Mouse (Mus musculus): ENCODE results near the gene Phldb1.
A peak's percentile ranks its signal among the peaks of the same experiment; 100 is the strongest.

Phldb1 gene

DNA sequence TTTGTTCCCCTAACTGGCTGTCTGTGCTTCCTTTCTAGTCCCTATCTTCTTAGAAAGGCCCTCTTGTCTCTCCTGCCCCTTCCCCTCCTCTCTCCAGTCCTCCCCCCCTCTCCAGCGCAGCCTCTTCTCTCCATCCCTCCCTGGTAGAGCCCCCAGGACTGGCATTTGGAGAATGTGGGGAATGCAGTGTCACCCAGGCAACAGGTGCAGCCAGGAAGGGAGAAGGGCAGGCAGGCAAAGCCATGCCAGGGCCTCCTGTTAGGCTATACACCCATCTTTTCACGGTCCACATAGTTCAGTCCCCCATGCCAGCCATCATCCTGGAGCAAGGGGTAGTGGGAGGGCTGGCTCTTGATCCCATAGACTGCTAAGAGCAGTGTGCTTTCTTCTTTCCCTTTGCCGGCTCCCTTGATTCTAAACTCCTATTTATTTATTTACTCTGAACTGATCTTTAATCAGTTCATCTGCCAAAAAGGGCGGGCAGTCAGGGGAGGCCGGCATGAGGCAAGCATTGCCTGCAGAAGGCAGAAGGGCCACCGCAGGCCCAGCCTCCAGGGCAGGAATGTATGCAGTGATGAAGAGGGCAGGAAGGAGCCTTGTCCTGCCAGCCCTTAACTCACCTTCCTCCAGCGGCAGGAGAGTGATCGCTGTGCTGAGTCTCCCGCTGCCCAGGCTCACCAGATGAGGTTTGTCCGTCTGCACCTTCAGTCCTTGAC, 8.4 kb downstream of the Phldb1 start:
- peak; percentile 79 for DNase-seq

- DNase-seq = no peak
These were observed 10.3 kb downstream of the Phldb1 start for GRCm38 (mm10) chr9:44724665-44725064.

- DNase-seq = peak; percentile 52
These were observed 10.8 kb downstream of the Phldb1 start for GRCm38 (mm10) chr9:44724223-44724622.

DNA sequence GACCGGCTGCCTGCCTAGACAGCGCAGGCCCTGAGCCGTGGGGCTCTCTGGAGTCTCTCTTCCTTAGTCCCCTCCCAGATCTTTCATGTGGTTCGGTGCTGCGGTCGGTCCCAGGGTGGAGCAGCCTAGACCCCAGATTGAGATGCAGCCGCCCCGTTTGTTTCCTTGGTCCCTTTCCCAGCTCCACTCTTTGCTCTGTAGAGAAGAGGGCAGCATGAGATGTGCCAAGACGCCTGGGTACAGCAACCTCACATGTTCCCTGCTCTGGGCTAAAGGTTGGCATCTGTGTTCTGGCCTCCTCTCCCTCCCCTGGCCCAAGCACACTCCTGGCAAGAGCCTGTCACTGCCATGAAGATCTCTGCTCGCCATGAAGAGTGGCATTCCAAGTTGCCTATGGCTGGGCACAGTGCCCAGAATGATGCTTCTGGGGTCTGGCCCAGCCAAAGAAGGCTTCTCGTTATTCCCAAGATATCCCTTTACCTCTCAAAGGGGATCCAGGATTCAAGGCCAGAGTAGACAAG, 11.4 kb downstream of the Phldb1 start:
- DNase-seq = peak; percentile 47

GRCm38 (mm10) chr9:44723008-44723407, 12.0 kb downstream of the Phldb1 start:
- DNase-seq = peak; percentile 31

DNA sequence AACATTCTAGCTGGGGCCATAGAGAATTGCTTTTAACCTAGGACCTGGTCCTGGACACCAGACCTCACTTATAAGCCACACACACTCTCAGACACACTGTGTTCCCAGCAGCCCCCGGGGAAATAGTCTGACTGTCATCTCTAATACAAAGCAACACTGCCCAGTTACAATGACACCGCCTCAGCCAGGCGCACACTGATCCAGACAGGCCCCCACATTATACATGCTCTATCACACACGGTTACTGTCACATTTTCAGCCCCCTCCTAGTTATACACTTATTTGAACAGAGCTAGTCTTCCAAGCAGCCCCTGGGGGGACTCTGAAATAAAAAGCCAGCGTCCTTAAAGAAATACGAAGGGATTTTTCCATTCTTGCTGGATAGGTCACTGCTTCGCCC, 12.4 kb downstream of the Phldb1 start:
- no peak for DNase-seq

DNA sequence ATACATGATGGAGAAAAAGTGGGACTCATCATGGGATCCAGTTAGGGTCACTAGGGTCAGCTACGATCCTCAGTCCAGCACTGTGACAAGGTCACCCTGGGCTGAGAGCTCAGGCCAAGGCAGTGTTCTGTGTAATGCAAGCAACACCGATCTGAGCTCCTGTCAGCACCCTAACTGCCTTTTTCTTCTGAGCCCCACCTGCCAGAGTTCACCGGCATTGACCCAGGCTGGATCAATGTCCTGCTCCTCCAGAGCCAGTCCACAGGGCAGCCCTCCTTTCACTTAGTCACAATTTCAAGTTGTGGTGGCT, 13.2 kb downstream of the Phldb1 start:
- DNase-seq = peak; percentile 24

DNA sequence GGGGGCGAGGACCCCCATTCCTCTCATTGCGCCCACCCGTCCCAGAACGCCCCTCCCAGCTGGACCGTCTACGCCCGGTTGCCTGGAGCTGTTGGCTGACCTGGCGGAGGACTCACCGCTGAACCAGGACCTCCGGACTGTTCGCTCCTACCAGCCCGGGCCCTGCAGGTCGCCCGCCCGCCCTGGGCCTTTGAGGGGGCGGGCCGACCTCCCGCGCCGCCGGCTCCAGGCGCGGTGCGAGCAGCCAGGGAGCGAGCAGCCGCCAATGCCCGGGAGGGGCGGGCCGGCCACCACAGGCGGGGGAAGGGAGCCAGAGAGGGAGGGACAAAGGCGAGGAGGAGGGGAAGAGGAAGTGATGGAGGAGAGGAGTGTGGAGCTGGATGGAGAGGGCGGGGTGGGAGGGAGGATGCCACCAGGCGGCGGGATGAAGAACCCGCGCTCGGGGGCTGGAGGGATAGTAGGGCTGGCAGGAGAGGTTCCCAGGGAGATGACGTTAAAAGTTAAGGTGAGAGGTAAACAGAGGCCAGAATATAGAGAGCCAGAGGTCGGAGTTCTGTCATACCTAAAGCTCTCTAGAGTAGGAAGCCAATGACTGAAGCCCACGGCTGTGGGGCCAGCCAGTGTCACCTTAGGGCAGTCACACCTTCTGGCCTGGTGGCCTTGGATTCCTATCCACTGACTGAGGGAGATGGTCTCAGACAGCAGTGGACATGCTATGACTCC, 13.7 kb downstream of the Phldb1 start:
- peak; percentile 93 for DNase-seq

DNA sequence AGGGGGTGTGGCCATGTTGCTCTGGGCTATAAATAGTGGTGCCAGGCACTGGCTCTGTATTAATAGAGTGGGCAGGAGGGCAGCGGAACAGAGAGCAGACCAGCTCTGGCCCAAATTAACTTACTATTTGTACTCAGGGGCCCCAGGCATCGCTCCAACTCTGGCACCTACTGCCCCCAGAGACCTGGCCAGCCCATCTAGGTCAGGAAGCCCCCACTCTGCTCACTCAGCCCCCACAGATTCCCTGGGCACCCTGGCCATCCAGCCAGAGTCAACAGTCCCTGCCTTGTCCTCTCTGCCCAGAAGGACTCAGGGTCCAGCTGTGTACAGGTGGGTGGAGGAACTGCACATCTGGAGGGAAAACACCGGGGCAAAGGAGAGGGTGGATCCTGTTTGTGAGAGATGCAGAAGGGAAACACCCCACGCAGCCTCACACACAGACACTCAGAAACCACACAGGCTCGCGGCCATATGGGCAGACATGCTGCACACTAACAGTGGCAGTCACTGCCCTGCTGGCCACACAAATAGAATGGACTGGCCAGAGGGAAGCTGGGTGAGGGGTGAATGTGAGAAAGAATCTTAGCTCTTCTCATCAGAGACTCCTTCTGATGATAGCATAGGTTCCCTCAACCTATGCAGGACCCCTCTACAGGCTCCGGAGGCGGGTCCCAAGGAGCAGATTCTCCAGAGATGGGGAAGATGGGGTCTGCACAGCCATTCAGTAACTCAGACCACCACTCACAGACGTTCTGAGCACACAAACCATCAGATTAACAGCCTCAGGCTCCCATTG, 14.4 kb downstream of the Phldb1 start:
- peak; percentile 36 for DNase-seq

DNA sequence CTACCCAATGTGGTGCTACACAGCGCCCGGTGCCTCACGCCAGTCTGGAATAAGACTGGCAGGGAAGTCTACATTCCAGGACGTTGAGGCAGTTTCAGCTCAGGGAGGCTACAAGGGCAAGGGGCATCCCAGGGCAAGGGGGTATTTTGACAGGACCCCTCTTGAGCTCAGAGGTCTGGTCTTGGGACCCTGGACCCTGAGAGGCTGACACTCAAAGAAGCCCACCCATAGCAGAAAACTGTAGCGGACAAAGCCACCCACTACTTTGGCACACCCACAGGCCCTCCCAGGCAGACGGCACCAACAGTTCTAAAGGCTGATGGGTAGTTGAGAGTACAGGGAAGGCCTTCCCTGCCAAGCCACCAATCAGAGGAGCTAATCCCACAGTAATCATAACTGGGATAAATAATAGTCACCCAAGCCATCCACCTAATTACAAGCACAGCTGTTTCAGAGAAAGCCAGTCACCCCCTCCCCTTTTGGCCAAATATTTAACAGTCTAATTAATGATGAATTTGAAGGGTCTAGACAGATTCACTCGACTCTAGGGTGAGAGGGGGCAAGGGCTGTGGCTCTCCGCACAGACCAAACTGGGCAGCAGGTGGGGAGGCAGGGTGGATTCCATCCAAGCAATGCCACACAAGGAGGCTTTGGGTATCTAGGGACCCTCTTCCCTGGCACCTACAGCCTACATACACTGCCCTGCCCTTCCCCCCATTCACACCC, 15.2 kb downstream of the Phldb1 start:
- DNase-seq = no peak

DNA sequence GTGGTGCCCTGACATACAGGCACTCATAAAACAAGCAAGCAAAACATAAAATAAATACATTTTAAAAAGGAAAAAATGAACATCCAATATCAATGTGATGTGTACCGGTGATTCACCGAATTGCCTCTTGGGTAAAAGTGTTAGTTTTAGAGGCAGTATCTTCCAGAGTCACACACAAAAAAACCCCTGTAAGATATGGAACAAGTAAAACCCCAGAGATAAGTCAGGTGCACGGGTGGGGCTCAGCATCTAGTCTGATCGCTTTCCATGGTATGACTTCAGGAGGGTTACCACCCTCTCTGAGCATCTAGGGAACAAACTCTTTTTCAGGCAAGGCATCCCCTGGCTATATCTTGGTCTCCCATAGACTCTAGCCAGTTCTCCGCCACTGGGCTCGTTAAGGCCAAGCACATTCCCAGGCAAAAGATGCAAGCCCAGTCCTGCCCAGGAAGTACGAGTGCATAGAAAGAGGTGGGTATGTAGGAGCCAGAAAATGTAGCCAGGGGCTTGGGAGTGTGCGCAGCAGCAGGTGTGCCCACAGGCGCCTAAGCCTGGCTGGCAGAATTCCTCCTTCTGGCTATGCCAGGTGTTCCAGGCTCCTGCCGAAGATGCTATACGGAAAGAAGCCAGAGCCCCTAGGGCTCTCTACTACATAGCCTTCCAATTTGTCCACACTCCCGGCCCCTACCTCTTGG, 15.9 kb downstream of the Phldb1 start:
- no peak for DNase-seq

- peak; percentile 90 for DNase-seq
These were observed 17.2 kb downstream of the Phldb1 start for GRCm38 (mm10) chr9:44717822-44718242.

DNA sequence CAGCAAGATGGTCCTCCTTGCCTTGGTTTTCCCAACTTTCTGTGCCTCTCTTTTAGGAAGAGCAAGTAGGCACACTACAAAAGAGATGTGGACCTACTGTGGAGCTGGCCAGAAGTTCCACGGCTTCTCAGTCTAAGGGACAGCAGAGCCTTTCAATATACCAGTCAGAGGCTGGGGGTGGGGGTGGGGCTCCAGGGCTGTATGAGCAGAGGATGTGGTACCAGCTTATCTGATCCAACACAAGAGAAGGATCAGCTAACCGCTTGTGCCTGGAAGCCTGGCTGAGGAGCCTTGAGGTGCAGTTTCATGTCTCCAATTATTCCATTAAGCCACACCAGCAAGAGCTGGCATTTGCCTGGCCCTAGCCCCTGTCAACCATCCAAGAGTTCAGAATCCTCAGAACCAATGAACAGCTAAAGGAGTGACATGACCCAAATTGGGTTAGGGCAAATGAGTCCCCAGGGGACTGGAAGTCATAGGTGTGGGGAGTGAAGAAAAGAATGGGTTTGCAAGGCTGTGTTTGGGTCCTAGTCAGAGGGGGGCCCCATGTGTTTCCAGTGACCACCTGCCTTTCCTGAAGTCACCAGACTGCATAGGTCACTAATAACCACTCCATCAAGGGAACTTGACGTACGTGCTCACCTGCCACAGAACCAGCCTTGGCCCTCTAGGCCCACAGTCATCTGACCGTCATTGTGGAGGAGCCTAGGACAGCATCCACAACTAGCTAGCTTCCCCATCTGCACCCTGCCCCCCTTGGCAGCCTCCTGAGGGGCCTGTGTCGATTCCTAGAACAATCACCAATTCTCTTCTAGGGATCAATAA, 17.8 kb downstream of the Phldb1 start:
- DNase-seq = no peak

DNA sequence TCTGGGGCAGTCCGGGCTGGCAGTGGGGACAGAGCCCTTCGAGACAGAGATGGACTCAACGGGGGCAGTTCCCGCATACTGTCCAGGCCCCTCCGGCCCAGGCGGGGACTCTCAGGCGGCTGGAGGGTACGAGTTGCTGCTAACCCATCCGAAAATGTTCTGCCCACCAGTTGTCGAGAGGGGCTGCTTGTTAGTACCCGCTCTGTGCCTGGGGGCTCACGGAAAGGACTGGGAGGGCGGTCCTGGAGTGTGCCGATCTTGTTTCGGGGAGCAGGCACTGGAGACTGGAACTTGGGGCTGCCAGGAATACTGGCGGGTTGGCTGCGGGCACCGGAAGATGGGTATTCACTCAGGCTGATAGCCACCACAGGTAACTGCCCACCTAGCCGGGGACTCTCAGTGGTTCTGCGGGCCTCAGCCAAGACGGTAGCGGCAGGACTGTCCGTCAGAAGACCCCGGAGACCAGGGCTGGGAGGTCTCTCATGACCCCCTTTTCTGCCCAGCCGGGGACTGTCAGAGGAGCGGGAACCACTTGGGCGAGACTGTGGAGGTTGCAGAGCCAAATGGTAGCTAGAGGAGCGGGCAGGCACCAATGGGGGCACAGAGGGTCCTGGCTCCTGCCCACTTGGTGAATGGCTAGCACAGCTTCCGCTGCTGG, 19.2 kb downstream of the Phldb1 start:
- DNase-seq = no peak

- no peak for DNase-seq
These were observed 19.9 kb downstream of the Phldb1 start for GRCm38 (mm10) chr9:44715109-44715508.

DNA sequence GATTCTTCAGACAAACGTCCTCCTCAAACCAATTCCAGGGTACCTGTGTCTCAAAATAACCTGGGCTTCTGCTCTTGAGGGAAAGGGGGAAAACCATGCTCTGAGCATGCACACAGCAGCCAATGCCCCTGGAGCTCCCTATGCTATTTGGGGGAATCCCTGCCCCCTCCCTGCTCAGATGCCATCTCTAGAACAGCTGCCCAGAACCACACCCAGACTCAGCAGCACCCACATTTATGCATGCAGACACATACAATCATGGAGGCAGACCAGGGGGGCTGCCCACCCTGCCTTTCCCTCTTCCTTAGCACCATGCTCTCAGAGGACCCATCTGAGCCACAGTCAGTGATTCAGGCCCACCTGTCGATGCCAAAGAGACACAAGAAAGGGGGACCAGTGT, 21.4 kb downstream of the Phldb1 start:
- no peak for DNase-seq

DNA sequence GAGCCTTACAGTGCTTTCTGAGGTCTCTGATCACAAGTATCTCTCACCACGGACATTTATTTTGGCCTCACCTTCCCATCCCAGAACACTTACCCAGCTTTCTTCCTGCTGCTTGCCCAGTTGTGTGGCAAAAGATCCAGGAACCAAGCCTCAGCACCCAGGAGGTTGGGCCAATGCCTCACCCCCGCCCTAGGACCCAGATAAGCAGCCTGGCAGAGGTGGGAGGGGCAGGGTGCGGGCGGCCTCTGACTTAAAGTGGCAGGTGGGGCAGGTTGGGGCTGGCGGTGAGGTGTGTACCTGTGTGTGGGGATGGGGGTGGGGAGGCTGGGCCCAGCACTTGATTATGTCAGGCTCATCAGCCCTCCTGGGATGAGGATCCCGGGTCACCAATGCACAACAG, 21.9 kb downstream of the Phldb1 start:
- no peak for DNase-seq

GRCm38 (mm10) chr9:44711602-44712001, 23.4 kb downstream of the Phldb1 start:
- no peak for DNase-seq

GRCm38 (mm10) chr9:44710213-44710612, 24.8 kb downstream of the Phldb1 start:
- DNase-seq = no peak

GRCm38 (mm10) chr9:44709600-44709999, 25.4 kb downstream of the Phldb1 start:
- peak; percentile 57 for DNase-seq

- DNase-seq = no peak
These were observed 26.1 kb downstream of the Phldb1 start for GRCm38 (mm10) chr9:44708925-44709324.
